Mouse (Mus musculus) limb, embryonic 14.5 days (tissue): ENCODE results near the gene Galntl6. TPM values are rescaled to one million over a fixed set of nuclear protein-coding genes. Genes with fewer than 3 reads are reported as not detected.
A peak's percentile ranks its signal among the peaks of the same experiment; 100 is the strongest.

Source experiments
- ATAC-seq: fragments of 200-750 bp; cut with Nextera tagmentation; 2 replicates; pipeline ENCODE4 v1.8.0; 2017; ENCODE audit warnings: low read depth, moderate number of reproducible peaks, moderate TSS enrichment; ENCODE audit not compliant: low FRiP score
- DNase-seq: peaks from one replicate; pipeline ENCODE4 v3.0.0-alpha.2; 2015; ENCODE audit warnings: low spot score
- H3K27ac ChIP-seq: fragments of 300-500 bp; sonication (generic); replicated peaks from 2 replicates; pipeline ENCODE4 v1.5.1; 2014; ENCODE audit warnings: low read depth, mild to moderate bottlenecking, low read length, moderate library complexity, mixed read lengths
- H3K27me3 ChIP-seq: fragments of 300-500 bp; sonication (generic); 2 replicates; pipeline ENCODE4 v1.6.1; 2014; ENCODE audit warnings: low read length, mixed read lengths; ENCODE audit not compliant: control insufficient read depth, insufficient read depth
- H3K36me3 ChIP-seq: fragments of 300-500 bp; sonication (generic); 2 replicates; pipeline ENCODE4 v1.6.1; 2014; ENCODE audit warnings: mild to moderate bottlenecking, low read length, moderate library complexity, mixed read lengths; ENCODE audit not compliant: control insufficient read depth, insufficient read depth
- H3K4me1 ChIP-seq: fragments of 300-500 bp; sonication (generic); 2 replicates; pipeline ENCODE4 v1.6.1; 2014; ENCODE audit warnings: antibody characterized with exemption, low read length, mixed read lengths; ENCODE audit not compliant: control insufficient read depth, insufficient read depth
- H3K4me2 ChIP-seq: fragments of 300-500 bp; sonication (generic); replicated peaks from 2 replicates; pipeline ENCODE4 v1.6.1; 2014; ENCODE audit warnings: low read depth, mild to moderate bottlenecking, low read length, moderate library complexity; ENCODE audit not compliant: severe bottlenecking
- H3K4me3 ChIP-seq: fragments of 300-500 bp; sonication (generic); replicated peaks from 2 replicates; pipeline ENCODE4 v1.5.1; 2014; ENCODE audit warnings: low read length
- H3K9ac ChIP-seq: fragments of 300-500 bp; sonication (generic); 2 replicates; pipeline ENCODE4 v1.6.1; 2014; ENCODE audit warnings: mild to moderate bottlenecking, low read depth, low read length, moderate library complexity; ENCODE audit not compliant: severe bottlenecking
- H3K9me3 ChIP-seq: fragments of 300-500 bp; sonication (generic); 2 replicates; pipeline ENCODE4 v1.6.1; 2016; ENCODE audit warnings: low read length; ENCODE audit not compliant: control insufficient read depth
- POLR2A ChIP-seq: fragments of 200-500 bp; IDR thresholded peaks from 2 replicates; pipeline ENCODE4 v1.8.0; 2012; ENCODE audit warnings: inconsistent platforms, mild to moderate bottlenecking, moderate library complexity, borderline replicate concordance; ENCODE audit not compliant: insufficient read depth, insufficient read length; ENCODE audit errors: extremely low read depth
- WGBS: fragments of 180-500 bp; shearing (Covaris S2); extraction: QIAGEN DNeasy Blood & Tissue Kit; methylation state at CpG from one replicate; pipeline ENCODE4 v1.1.7; 2014; 5-methylcytosine and 5-hydroxymethylcytosine counted together
- polyA plus RNA-seq, 2 experiments: library from polyadenylated mRNA; depleted of rRNA in 1 of 2; stranded (reverse) in 1 of 2; unstranded in 1 of 2; fragments of >200 nt; fragmentation: Nextera tagmentation in 1 of 2; extraction: Ambion mirVana in 1 of 2; gene quantifications; 2 replicates each; pipeline versions ENCODE4 v1.2.1 to v1.2.3; 2012 to 2014

Galntl6 gene
- polyA plus RNA-seq, 2 experiments: 0.57 to 0.65 TPM

GRCm38 (mm10) chr8:58023426-58024176 is 888.8 kb downstream of the Galntl6 start:
- Histone ChIP-seq H3K9me3 (no peaks in the 10 kb centered on the region), H3K4me3 (no peak overlapping the region), H3K36me3 (no peaks in the 10 kb centered on the region), H3K4me1 (no peaks in the 10 kb centered on the region), H3K9ac (no peak overlapping the region), H3K27me3 (no peaks in the 10 kb centered on the region), H3K4me2 (no peak overlapping the region), H3K27ac (no peak overlapping the region)
- 67% methylated on average over 2 of the region's 2 CpGs for WGBS
- peak; percentile 4 for DNase-seq
- no peak for ATAC-seq
- TF ChIP-seq POLR2A: no peak

GRCm38 (mm10) chr8:57989428-57990171 is 922.8 kb downstream of the Galntl6 start:
- H3K4me1 ChIP-seq: no peaks in the 10 kb centered on the region
- no peak overlapping the region for H3K4me3 ChIP-seq
- no peak for TF ChIP-seq POLR2A
- DNase-seq: no peak
- H3K27ac ChIP-seq: no peak overlapping the region
- H3K9me3 ChIP-seq: no peaks in the 10 kb centered on the region
- H3K36me3 ChIP-seq: no peaks in the 10 kb centered on the region
- no peak for ATAC-seq
- WGBS: 89% methylated on average over 1 of the region's 1 CpGs
- H3K9ac ChIP-seq: no peak overlapping the region
- H3K27me3 ChIP-seq: no peaks in the 10 kb centered on the region
- H3K4me2 ChIP-seq: no peak overlapping the region

GRCm38 (mm10) chr8:57977372-57977771 is 935.1 kb downstream of the Galntl6 start:
- Histone ChIP-seq H3K27ac (no peak overlapping the region), H3K4me1 (no peaks in the 10 kb centered on the region), H3K9me3 (no peaks in the 10 kb centered on the region), H3K4me2 (no peak overlapping the region), H3K36me3 (no peaks in the 10 kb centered on the region), H3K27me3 (no peaks in the 10 kb centered on the region), H3K9ac (no peak overlapping the region), H3K4me3 (no peak overlapping the region)
- DNase-seq (no peak), ATAC-seq (no peak)
- WGBS: 78% methylated on average over 4 of the region's 4 CpGs
- no peak for TF ChIP-seq POLR2A

- H3K9me3 ChIP-seq: no peaks in the 10 kb centered on the region
- 46% methylated on average over 2 of the region's 2 CpGs for WGBS
- no peak overlapping the region for H3K4me3 ChIP-seq
- TF ChIP-seq POLR2A: no peak
- H3K27me3 ChIP-seq: no peaks in the 10 kb centered on the region
- no peak overlapping the region for H3K9ac ChIP-seq
- H3K4me2 ChIP-seq: no peak overlapping the region
- no peaks in the 10 kb centered on the region for H3K4me1 ChIP-seq
- H3K36me3 ChIP-seq: no peaks in the 10 kb centered on the region
- ATAC-seq (no peak), DNase-seq (no peak)
- H3K27ac ChIP-seq: no peak overlapping the region
Observed at GRCm38 (mm10) chr8:57974093-57974492, 938.3 kb downstream of the Galntl6 start.

GRCm38 (mm10) chr8:57972832-57973231 is 939.6 kb downstream of the Galntl6 start:
- Histone ChIP-seq H3K4me2 (no peak overlapping the region), H3K9ac (no peak overlapping the region), H3K9me3 (no peaks in the 10 kb centered on the region), H3K4me1 (no peaks in the 10 kb centered on the region), H3K27me3 (no peaks in the 10 kb centered on the region), H3K27ac (no peak overlapping the region), H3K36me3 (no peaks in the 10 kb centered on the region), H3K4me3 (no peak overlapping the region)
- no peak for TF ChIP-seq POLR2A
- WGBS: 45% methylated on average over 3 of the region's 3 CpGs
- DNase-seq: no peak
- ATAC-seq: no peak
